Mouse (Mus musculus) B cell, adult 2 months (primary cell): Measurements from ENCODE around the gene Zfp777.

Source experiments
- DNase-seq, 2 experiments: peaks; one replicate each; pipeline ENCODE4 v3.0.0; 2022

The Zfp777 gene

DNA sequence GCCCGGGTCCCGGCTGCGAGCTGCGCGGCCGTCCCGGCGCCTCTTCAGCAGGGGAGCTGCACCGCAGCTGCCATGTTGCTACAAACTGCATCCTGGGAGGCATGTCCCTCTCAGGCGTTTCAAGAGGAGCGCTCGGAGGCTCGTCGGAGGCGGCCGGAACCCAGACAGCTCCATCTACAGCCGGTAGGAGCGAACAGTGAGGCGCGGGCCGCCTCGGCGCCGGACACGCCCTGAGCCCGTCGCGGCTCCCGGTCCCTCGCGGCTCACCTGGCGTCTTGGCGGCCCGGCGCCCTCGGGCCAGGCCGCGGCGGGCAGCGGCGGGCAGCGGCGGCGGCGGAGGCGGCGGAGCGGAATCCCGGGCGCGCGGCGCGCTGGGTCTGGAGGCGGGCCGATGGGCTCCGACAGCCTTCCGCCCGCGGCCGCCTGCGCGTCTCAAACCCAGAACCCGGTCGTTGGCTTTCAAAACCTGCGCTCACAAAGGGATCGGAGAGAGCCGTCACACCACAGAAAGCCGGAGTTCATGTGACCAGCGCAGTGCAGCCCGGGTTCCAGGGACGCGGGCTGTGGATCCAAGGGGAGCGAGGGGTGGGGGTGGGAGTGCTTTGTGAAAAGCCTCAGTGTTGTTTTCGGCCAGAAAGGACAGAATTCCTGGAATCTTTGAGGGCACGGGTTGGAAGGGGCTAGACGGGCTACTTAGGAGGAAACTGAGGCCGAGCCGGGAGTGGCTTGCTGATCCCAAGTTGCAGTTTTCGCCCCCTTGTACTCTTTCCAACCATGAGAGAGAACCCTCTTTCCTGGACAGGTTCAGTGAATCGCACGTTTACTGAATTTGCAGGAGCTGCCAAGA is at the start of gene Zfp777:
TSS of gene Zfp777 (minus strand) at position 486 of the 847 bp plus-strand sequence.
- DNase-seq: peak; percentile 88

DNA sequence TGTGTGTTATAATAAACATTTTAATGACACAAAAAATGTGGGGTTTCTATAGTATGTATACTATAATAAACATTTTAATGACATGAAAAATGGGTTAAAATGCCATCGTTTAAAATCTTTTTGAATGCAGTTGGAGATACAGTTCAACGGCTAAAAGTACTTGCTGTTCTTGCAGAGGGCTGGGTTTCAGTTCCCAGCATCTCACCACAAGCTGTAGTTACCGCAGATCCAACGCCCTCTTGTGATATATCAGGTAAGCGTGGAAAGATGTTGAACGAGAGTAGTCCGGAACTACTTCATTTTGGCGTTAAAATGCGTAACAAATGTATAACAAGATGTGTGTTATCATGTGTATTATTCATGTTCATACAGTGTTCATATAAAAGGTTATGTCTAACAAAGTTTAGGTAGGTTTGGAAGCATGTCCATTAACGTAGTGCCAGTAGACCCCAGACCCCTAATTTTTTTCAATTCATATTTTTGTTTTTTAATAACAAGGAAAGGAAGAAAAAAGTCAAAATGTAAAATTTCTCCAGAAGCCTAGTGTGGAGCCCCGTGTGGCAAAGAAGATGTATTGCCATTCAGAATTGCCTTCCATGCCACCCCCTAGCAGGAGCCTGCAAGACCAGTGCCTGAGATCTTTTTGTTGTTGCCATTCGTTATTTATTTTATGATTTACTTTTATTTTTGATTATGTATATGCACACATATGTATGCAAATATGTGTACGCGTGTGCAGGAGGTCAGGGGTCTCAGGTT is 38.4 kb upstream of the Zfp777 start:
- peak; percentile 35 to 38 for DNase-seq

DNA sequence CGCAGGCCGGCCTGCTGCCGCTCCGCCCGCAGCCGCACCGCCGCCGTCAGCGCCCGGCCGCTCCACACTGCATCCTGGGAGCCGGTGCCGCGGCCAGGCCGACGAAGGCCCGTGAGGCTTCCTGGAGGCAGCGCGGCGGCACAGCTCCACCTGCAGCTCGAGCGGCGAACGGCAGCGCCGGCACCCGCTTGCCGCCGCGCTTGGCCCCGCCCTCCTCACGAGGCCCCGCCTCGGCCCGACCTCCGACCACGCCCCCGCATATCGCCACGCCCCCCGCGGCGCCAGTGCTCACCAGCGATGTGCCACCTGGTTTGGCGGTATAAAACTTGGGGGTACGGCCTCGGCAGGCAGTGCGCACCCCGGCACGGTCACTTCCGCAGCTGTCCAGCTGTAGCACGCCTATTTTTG is 37.8 kb upstream of the Zfp777 start, which contains the start of gene Zfp746:
TSS of gene Zfp746 (minus strand) at position 123 of the 408 bp plus-strand sequence.
- peak; percentile 98 to 99 for DNase-seq

DNA sequence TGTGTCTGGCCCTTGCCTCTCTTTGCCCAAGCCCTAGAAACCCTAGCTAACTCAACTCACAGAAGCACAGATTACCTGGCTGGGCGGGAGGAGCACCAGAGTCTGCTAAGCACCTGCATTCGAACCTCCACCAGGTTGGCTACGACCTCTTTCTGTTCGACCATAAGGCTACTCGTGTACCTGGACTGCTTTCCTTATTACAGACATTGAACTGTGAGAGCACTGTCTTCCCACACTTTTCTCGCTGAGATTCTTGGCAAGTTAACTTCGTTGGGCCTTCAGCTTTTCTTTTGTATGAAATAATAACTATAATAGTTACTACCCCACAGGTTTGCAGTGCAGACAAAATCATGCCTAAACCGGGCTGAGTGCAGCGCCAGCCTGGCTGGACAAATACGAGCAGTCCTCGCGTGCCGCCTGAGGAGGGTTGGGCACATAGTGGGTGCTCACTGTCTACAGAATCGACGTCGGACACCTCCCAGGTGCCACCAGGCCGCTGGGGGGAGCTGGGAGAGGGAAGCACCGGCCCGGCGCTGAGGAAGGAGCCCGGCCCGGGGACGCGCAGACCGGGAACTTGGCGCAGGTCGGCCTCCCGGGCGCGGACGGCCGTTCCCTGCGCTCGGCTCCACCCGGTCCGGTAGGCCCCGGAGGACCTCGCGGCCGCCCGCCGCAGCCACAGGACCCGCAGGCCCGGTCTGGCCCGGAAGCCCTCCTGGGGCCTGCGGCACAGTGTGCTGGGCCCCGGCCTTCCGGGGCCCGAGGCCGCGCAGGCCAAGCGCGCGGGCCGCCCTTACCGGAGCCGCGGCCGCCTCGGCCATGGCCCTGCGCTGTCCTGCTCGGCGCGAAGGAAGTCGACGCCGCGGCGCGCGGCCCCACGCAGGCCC is 37.1 kb upstream of the Zfp777 start:
- DNase-seq: peak; percentile 73 to 77

DNA sequence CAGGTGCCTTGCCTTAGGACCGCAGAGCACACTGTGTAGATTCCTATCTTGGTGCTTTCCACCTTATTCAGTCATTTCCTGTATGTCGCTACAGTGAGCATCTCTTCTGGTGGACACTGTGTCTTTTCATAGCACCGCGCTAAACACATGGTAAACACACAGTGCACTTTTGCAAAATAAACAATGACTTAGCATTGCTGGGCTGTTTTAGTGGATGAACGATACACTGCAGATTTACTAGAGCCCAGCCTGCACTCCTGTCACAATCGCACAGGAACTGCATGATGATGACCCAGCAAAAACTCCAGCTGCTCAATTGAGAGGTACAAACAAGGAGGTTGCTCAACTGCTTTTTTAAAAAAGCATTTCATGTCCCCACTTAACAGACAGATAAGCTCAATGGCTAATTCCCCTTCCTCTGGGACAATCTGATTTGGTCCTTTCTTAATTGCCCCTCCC is 35.1 kb upstream of the Zfp777 start:
- no peak for DNase-seq

DNA sequence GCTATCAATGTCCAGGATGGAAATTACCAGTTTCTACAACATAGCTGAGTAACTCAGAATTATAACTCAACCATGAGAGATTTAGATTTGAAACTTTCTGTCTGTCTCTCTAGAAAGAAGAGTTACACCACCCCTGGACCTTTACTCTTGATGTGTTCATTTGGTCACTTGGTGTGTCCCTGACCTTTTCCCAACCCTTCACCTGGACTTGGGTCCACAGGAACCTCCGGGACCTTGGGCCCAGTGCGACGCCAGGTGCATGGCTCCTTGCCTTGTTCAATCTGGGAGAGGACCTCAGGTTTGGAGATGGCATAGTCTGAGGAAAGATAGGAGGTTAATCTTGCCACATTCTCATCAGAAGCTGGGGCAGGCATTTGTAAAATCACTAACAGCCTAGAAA is 33.2 kb upstream of the Zfp777 start:
- no peak for DNase-seq

DNA sequence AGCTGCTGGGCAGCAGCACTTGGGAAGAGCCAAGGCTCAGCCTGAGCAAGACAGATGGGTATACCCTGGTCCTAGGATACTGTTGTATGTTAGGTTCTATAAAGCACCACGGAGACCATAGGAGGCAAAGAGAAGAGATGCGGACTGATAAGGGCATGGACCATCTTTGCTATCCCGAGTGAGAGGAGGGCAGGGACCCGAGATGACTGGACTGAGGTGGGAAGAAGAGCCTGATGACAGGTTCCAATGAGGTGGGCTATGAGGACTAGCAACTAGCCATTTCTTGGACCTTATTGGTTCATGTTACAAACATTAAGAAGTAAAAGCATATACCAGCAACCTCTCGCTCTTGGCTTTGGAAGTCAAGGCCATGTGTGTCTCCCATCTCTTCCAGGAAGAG is 32.3 kb upstream of the Zfp777 start:
- no peak for DNase-seq

DNA sequence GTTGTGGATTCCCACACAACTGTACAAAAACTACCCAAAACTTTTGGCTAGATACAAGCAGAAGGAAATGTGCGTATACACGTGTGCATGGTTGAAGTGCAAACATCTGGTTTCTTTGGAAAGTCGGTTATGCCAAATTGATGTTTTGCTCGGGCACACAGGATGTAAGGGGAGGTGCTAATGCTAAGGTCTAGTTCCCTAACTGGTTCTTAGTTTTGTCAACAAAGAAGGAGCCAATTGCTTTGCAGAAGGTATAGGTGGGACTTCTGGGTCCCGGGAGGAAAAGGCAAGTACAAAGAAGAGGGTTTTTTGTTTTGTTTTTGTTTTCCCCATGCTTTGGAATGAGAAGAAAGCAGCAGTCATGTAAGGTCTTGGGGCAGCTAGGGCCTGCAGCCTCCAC is 24.6 kb upstream of the Zfp777 start:
- peak; percentile 18 to 28 for DNase-seq

DNA sequence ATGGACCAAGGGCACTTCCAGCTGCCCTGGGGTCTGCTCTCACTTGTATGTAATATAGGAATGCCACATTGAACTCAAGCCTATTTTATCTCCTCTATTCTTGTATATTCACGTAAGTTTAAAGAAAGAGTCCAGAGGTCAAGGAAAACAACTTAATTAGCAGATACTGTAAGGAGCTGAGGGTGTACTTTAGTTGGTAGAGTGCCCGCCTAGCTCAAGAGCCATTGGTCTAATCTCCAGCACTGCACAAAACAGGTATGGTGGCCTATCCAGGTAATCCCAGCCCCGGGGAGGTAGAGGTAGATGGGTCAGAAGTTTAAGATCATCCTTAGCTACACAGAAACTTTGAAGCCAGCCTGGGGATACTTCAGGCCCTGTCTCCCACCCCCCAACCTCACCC is 18.8 kb upstream of the Zfp777 start:
- DNase-seq: no peak

DNA sequence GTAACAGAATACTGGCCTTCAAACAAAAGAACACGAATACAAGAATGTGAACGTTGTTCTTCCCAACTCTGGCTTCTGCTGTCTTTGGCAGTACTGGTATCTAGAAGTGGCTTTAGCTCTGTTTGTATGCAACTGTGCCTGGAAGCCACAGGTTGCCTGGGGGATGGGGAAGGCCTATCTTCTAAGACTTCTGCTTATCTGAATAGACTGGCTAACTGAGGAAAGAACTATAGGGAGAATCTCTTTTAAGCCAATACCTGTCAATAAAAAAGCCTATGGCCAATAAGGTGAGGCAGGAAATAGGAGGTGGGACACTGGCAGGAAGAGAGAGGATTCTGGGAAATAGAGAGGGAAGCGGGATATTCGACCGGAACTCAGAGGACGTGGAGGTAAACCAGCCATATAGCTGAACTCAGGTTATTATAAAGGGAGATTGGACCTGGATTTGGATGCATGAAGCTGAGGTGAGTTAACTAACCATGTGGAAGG is 16.9 kb upstream of the Zfp777 start:
- DNase-seq: no peak

DNA sequence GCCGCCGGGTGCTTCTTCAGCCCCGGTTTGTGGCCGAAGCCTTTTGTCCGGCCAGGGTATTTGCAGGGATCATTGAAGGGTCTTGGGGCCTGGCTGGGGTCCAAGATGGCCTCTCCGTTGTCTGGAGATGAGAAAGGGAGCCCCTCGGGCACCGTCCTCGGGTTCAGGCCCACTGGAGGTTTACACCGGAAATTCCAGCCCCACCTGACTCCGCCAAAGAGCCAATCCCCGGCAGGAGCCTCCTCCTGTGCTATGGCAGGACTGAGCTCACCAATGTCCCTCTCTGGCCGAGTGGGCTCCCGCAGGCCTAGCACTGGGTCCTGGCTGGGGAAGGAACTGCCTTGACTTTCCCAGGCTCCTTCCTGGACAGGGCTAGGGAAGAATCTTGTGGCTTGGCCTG is 15.7 kb upstream of the Zfp777 start:
- no peak for DNase-seq

DNA sequence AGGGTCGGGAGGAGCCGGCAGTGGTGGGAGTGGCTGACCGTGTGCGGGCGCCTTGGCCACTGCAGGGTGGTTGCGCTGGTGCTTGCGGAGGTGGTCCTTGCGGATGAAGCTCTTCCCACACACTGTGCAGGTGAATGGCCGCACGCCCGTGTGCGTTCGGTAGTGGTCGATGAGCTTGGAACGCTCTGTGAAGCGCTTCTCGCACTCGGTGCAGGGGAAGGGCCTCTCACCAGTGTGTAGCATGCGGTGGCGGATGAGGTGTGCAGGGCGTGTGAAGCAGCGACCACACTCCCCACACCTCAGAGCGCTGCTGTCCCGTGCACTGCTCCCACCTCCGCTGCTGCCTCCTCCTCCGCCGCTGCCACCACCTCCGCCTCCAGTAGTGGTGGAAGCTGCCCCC is 15.2 kb upstream of the Zfp777 start:
- DNase-seq: no peak

DNA sequence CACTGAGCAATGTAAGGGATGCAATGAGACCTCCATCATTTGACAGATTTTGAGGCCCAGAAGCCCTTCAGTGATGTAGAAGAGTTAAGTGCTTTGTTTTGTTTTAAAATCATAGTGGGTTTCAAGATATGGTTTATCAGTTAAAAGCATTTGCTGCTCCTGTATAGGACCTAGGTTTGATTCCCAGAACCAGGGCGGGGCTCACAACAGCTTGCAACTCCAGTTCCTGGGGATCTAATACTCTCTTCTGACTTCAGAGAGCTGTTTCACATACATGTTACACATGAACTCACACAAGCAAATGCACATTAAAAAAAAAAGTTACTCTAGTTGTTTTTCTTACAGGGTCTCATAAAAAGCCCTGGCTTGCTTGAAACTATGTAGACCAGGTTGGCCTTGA is 12.2 kb upstream of the Zfp777 start:
- no peak for DNase-seq

DNA sequence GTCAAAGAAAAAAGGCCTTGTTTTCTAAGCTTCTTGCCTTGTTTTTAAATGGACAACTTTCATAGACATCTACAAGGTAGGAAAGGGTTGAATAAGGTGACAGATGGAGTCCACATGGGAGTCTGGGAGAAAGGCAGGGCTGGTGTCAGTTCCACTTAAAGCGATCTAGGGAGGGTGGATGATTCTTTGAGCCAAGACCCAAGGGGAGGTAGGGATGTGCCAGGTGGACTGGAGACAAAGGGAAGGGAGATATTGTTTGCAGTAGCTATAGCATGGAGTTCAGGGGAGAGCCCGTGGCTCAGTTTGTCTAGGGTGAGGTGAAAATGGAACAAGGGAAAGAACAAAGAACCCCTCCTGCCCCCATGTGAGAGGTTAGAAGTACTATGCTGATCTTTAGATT is 11.7 kb upstream of the Zfp777 start:
- DNase-seq: no peak

DNA sequence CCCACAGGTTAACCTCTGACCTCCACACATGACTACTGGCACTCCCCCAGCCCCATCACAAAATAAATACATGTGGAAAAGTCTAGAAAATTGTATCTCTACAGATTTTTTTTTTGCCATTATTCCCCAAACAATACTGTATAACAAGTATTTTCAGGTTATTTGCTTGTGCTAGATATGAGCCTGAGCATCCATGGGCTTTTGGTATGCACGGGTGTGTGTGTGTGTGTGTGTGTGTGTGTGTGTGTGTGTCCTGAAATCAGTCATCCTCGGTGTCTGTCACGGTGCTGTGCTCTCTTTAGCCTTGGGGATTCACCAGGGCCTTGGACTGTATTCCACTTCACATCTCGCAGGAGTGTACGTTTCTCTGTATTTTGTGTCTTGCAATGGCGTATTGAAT is 3.4 kb upstream of the Zfp777 start:
- DNase-seq: no peak

DNA sequence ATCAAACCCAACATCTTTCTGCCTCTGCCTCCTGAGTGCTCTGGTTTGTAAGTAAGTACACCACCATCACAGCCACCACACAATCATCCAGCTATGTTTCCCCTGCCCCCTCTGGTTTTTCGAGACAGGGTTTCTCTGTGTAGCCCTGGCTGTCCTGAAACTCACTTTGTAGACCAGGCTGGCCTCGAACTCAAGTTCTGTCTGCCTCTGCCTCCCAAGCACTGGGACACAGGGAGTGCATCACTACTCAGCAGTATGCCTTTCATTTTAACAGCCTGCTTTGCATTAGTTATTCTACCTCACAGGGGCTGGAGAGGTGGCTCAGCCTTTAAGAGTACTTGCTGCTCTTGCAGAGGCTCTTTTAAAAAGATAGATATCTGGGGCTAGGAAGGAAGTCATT is 3.0 kb upstream of the Zfp777 start:
- DNase-seq: no peak

DNA sequence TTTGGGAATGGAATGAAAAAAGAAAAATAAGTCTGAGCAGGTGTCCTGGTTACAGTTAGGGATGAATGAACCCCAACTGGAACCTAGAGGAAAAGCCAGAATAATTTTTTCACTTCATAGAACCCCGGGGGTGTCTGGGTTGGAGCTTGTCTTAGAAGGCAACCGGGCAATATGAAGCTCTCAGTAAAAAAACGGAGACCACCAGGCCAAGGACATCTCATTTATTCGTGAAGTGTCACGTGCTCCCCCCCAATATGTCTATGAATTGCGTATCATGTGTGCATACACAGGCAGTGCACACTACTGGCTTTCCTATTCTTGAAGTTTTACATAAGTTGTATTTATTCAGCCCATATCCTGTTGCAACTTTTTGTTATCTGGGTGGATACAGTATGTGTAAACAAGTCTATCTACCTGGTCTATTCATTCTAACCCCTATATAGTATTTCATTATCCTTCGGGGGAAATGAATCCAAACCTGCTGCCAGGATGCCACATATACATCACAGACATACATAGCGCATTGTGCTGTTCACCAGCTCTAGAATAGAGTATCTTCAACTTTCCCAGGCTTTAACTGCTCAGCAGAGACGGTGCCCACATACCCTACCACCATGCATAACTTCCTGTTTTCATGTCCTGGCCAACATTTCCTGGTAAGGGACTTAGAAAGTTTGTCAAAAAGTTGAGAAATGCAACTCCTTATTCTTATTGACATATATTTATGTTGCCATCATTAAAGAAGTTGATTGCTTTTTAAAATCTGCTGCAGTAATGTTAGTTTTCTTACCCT is 758 bp upstream of the Zfp777 start:
- DNase-seq: peak; percentile 21 to 34

DNA sequence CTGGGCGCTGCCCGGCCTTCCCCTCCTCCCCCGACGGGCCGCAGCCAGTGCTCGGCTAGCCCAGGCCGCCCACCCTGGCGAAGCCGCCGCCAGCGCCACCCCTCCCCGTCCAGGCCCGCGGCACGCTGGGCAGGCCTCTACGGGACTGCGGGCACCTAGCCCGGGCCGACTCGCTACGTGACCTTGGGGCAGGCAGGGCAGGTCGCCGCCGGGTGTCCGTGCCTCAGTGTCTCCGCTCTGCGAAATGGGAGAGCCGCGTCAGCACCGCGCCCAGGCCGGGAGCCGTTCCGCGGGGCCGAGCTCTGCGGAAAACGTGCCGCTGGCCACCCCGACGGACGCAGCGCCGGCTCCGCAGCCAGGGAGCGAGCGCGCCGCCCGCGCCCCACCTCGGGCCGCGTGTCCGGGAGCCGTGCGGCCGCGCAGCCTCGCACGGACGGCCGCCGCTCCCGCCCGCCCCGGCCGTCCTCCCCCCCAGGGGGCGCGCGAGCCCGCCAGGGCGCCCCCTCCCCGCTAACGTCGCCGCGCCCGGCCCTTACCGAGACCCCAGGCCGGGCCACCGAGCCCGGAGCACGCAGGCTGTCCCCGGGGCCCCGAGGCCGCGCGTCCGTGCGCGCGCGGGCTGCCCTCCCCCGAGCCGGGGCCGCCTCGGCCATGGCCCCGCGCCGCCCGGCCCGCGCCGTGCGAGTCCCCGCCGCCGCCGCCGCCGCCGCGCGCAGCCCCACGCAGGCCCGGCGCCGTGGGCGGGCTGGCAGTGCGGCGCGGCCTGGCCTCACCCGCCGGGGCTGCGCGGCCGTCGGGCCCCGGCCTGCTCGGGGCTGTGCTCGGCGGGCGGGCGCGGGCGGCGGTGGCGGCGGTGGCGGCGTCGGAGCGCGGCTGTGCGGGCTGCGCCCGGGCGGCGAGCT is 1.0 kb downstream of the Zfp777 start:
- DNase-seq: peak; percentile 36 to 47

DNA sequence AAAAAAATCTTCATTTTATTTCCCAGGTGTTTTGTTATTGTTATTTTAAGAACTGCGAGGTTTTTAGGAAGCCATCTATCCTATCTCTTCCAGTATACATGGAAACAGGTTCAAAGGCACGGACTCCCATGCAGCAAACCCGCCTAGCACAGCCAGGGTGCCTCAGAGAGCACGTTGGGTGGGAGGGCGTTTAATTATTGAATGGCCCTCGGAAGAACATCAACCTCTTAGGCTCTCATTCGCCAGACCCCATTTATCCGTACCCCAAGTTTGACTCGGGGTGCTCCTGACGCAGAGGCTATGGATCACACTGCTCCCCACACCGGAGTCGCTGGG is 1.6 kb downstream of the Zfp777 start:
- DNase-seq: peak in 1 of 2 experiments; percentile 30

DNA sequence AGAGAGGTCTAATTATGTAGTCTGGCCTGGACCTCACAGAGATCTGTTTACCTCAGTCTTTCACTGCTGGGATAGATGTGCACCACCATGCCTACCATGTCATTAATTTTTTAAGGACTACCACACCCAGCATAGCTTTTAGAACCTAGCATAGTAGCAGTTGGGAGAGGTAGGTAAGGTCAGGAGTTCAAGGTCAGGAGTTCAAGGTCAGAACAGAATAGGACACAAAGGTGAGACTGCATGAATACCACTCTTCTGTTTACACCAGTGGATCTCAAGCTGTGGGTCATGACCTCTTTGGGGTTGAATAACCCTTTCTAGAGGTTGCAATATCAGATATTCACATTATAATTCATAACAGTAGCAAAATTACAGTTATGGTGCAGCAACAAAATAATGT is 16.1 kb downstream of the Zfp777 start:
- no peak for DNase-seq
